Mouse (Mus musculus): ENCODE measurements around the gene Ets1.

DNA sequence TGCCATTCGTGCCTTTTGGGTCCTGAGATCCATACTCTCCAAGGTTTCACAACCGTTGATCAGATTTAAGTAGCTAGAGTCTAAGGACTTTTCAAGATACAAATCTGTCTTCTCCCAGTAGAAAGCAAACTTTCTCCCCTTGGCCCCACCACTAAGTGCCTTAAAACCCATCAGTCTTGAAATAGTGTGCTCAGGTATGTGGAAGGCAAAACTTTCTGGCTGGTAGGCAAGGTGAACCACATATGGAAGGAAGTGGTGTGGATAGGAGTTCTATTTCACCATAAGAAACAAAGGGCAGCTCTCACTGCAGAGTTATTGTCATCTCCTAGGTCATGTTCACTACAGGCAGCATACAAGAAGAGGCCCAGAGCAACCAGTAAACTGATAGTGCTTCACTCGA is 57.4 kb downstream of the Ets1 start:
- TF ChIP-seq EP300 (IDR thresholded peaks at IDR 0.05; ENCODE audit: low read length) (no peak), CTCF (conservative IDR thresholded peaks at IDR 0.05 in 1 of 2, IDR thresholded peaks at IDR 0.05 in 1 of 2; ENCODE audit: low read depth in 2 of 2, low read length in 2 of 2) (no peak), USF1 (IDR thresholded peaks at IDR 0.05; ENCODE audit: low read depth, low read length) (no peak), IRF4 (IDR thresholded peaks at IDR 0.05; ENCODE audit: low read depth, low read length) (no peak), POLR2A (IDR thresholded peaks at IDR 0.05; ENCODE audit: low read depth, low read length) (no peak), E2F4 (IDR thresholded peaks at IDR 0.05; ENCODE audit: insufficient replicate concordance, low read depth, low read length) (no peak)

Measured in CH12.LX (cell line).